Mouse (Mus musculus): Measurements from ENCODE around the gene Kmt5c. TPM values are rescaled to one million over a fixed set of nuclear protein-coding genes. Genes with fewer than 3 reads are reported as not detected.

Kmt5c gene
- polyA plus RNA-seq, 1 experiment from 2014 or later = 98.5 TPM

DNA sequence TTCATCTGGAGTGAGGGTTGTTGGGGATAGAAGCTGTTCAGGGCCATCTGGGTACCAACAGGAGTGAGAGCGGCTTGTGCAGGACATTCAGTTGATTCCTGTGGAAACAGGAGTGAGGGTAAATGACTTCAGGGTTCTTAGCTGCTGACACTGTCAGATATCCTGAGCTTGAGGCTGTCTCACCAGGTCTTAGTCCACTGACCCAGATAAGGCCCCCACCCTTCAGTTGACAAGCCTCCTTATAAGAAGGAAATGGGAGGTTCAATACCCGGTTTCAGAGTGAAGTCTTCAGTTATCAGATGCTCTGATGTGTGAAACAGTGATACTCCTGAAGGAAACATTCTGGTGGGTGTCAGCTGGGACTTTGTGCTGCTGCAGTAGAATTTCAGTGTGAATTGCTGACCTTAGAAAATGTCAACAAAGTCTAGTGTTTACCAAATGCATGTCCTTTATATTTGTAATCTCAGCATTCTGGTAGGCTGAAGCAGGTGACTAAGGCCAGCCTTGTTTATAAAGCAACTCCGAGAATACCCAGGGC, 54.8 kb downstream of the Kmt5c start:
- peaks cover 14% of the 10 kb centered on the region for H3K4me1 ChIP-seq
- peaks cover 38% of the 10 kb centered on the region for H3K36me3 ChIP-seq
- no peak for ATAC-seq (ENCODE audit: low FRiP score, low read depth)
- no peak overlapping the region for H3K27ac ChIP-seq
- H3K9me3 ChIP-seq = no peaks in the 10 kb centered on the region
- H3K27me3 ChIP-seq (replicated peaks) = peaks cover 2% of the 10 kb centered on the region; the same call in 1 of the 2 replicates
- 87% methylated on average over 3 of the region's 3 CpGs for WGBS
- no peak overlapping the region for H3K9ac ChIP-seq
- peak overlapping the region; percentile 15 for H3K4me3 ChIP-seq
- peak overlapping the region; percentile 85 for H3K4me2 ChIP-seq (replicated peaks)

DNA sequence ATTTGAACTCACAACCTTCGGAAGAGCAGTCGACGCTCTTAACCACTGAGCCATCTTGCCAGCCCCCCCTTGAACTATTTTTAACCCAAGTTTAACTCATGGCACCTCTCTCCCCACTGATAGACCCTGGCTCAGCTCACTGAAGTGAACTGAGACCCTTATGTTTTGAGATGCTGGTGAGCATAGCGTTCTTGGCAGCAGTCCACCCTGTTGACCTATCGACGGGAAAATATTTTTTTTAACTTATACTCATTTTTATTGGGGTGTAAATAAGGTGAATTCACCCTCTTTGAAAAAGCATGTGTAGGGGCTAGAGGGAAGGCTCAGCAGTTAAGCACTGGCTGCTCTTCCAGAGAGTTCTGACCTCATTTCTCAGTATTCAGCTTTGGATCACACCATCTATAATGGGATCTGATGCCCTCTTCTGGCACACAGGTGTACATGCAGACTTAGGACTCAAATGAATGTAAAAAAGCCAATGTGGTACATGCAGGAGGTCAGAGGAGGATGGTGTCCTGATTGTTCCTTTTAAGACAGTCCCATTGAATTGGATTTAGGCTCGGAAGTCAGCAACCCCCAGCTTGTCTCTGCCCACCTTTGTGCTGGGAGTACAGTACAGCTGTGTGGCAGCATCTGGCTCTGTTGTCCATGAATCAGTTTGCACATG, 56.0 kb downstream of the Kmt5c start:
- peaks cover 14% of the 10 kb centered on the region for H3K4me1 ChIP-seq
- ATAC-seq (ENCODE audit: low FRiP score, low read depth) = no peak
- H3K4me2 ChIP-seq (replicated peaks) = no peak overlapping the region
- no peak overlapping the region for H3K27ac ChIP-seq
- 75% methylated on average over 7 of the region's 7 CpGs for WGBS
- no peak overlapping the region for H3K9ac ChIP-seq
- H3K36me3 ChIP-seq = peaks cover 38% of the 10 kb centered on the region
- no peak overlapping the region for H3K4me3 ChIP-seq
- H3K27me3 ChIP-seq (replicated peaks) = no peaks in the 10 kb centered on the region
- H3K9me3 ChIP-seq = no peaks in the 10 kb centered on the region

Other genes with a start within 250 kb of the Kmt5c start
- 61.1 and 72.5 TPM in 2 replicates for gene Ppp1r12c, start 238.4 kb upstream of the Kmt5c start, polyA plus RNA-seq (2016; fragmentation: Nextera tagmentation; extraction: Ambion mirVana)
- gene Tnnt1, start 223.7 kb upstream of the Kmt5c start, polyA plus RNA-seq (2016; fragmentation: Nextera tagmentation; extraction: Ambion mirVana) = 58.1 and 75.1 TPM in 2 replicates
- 2.8 and 2.9 TPM in 2 replicates for gene Tnni3, start 215.9 kb upstream of the Kmt5c start, polyA plus RNA-seq (2016; fragmentation: Nextera tagmentation; extraction: Ambion mirVana)
- 1.2 and 1.7 TPM in 2 replicates for gene Dnaaf3, start 207.7 kb upstream of the Kmt5c start, polyA plus RNA-seq (2016; fragmentation: Nextera tagmentation; extraction: Ambion mirVana)
- gene Syt5, start 192.6 kb upstream of the Kmt5c start, polyA plus RNA-seq (2016; fragmentation: Nextera tagmentation; extraction: Ambion mirVana) = 27.9 and 28.6 TPM in 2 replicates
- gene Ptprh, start 136.1 kb upstream of the Kmt5c start, polyA plus RNA-seq (2016; fragmentation: Nextera tagmentation; extraction: Ambion mirVana) = not detected in 2 replicates
- 3.5 and 4.0 TPM in 2 replicates for gene Tmem86b, start 108.7 kb upstream of the Kmt5c start, polyA plus RNA-seq (2016; fragmentation: Nextera tagmentation; extraction: Ambion mirVana)
- gene Ppp6r1, start 81.1 kb upstream of the Kmt5c start, polyA plus RNA-seq (2016; fragmentation: Nextera tagmentation; extraction: Ambion mirVana) = 11.1 and 13.9 TPM in 2 replicates
- gene Hspbp1, start 55.0 kb upstream of the Kmt5c start, polyA plus RNA-seq (2016; fragmentation: Nextera tagmentation; extraction: Ambion mirVana) = 119 and 122 TPM in 2 replicates
- gene Brsk1, start 49.5 kb upstream of the Kmt5c start, polyA plus RNA-seq (2016; fragmentation: Nextera tagmentation; extraction: Ambion mirVana) = 5.0 and 5.5 TPM in 2 replicates
- gene Tmem150b, start 14.9 kb upstream of the Kmt5c start, polyA plus RNA-seq (2016; fragmentation: Nextera tagmentation; extraction: Ambion mirVana) = 0.11 and 0.14 TPM in 2 replicates
- 27.3 and 33.4 TPM in 2 replicates for gene Cox6b2, start 13.0 kb downstream of the Kmt5c start, polyA plus RNA-seq (2016; fragmentation: Nextera tagmentation; extraction: Ambion mirVana)
- not detected in 2 replicates for gene Fam71e2, start 31.2 kb downstream of the Kmt5c start, polyA plus RNA-seq (2016; fragmentation: Nextera tagmentation; extraction: Ambion mirVana)
- 0.34 and 0.51 TPM in 2 replicates for gene Il11, start 42.7 kb downstream of the Kmt5c start, polyA plus RNA-seq (2016; fragmentation: Nextera tagmentation; extraction: Ambion mirVana)
- not detected in 2 replicates for gene Tmem190, start 42.8 kb downstream of the Kmt5c start, polyA plus RNA-seq (2016; fragmentation: Nextera tagmentation; extraction: Ambion mirVana)
- gene Tmem238, start 49.5 kb downstream of the Kmt5c start, polyA plus RNA-seq (2016; fragmentation: Nextera tagmentation; extraction: Ambion mirVana) = 2.7 and 3.1 TPM in 2 replicates
- gene Rpl28, start 52.8 kb downstream of the Kmt5c start, polyA plus RNA-seq (2016; fragmentation: Nextera tagmentation; extraction: Ambion mirVana) = 311 and 322 TPM in 2 replicates
- 380 and 386 TPM in 2 replicates for gene Ube2s, start 72.5 kb downstream of the Kmt5c start, polyA plus RNA-seq (2016; fragmentation: Nextera tagmentation; extraction: Ambion mirVana)
- 6.0 and 6.5 TPM in 2 replicates for gene Shisa7, start 104.6 kb downstream of the Kmt5c start, polyA plus RNA-seq (2016; fragmentation: Nextera tagmentation; extraction: Ambion mirVana)
- 4.8 and 5.4 TPM in 2 replicates for gene Isoc2b, start 130.1 kb downstream of the Kmt5c start, polyA plus RNA-seq (2016; fragmentation: Nextera tagmentation; extraction: Ambion mirVana)
- 0.91 and 0.93 TPM in 2 replicates for gene Isoc2a, start 137.0 kb downstream of the Kmt5c start, polyA plus RNA-seq (2016; fragmentation: Nextera tagmentation; extraction: Ambion mirVana)
- 0.29 TPM in 1 of 2 replicates, not detected in the other for gene Gm36210, start 166.4 kb downstream of the Kmt5c start, polyA plus RNA-seq (2016; fragmentation: Nextera tagmentation; extraction: Ambion mirVana)
- gene Zfp628, start 175.1 kb downstream of the Kmt5c start, polyA plus RNA-seq (2016; fragmentation: Nextera tagmentation; extraction: Ambion mirVana) = 4.4 and 4.5 TPM in 2 replicates
- 13.0 and 13.7 TPM in 2 replicates for gene Nat14, start 181.9 kb downstream of the Kmt5c start, polyA plus RNA-seq (2016; fragmentation: Nextera tagmentation; extraction: Ambion mirVana)
- gene Ssc5d, start 185.7 kb downstream of the Kmt5c start, polyA plus RNA-seq (2016; fragmentation: Nextera tagmentation; extraction: Ambion mirVana) = 2.5 and 3.0 TPM in 2 replicates
- 0.13 TPM in 2 replicates for gene Sbk2, start 224.3 kb downstream of the Kmt5c start, polyA plus RNA-seq (2016; fragmentation: Nextera tagmentation; extraction: Ambion mirVana)
- gene Sbk3, start 231.1 kb downstream of the Kmt5c start, polyA plus RNA-seq (2016; fragmentation: Nextera tagmentation; extraction: Ambion mirVana) = 0.11 TPM in 2 replicates